Mouse (Mus musculus): ENCODE data around the gene Gm9999.

Gm9999 gene

GRCm38 (mm10) chr7:47027520-47027919, 44.1 kb downstream of the Gm9999 start:
- no peak for DNase-seq (ENCODE audit: low spot score in 2 of 2)

- no peak for DNase-seq (ENCODE audit: low spot score in 2 of 2)
Measured at GRCm38 (mm10) chr7:47030517-47031193, 47.3 kb downstream of the Gm9999 start.

GRCm38 (mm10) chr7:47031371-47031770, 48.0 kb downstream of the Gm9999 start:
- DNase-seq (ENCODE audit: low spot score in 2 of 2), result no peak

GRCm38 (mm10) chr7:47034785-47035384, 51.5 kb downstream of the Gm9999 start:
- DNase-seq (ENCODE audit: low spot score in 2 of 2), result no peak

- no peak for DNase-seq (ENCODE audit: low spot score in 2 of 2)
Measured at GRCm38 (mm10) chr7:47035426-47035825, 52.0 kb downstream of the Gm9999 start.
